Mouse (Mus musculus) ES-Bruce4 (cell line): ENCODE results near the gene 1700028J19Rik. TPM values are rescaled to one million over a fixed set of nuclear protein-coding genes. Genes with fewer than 3 reads are reported as not detected.
A peak's percentile ranks its signal among the peaks of the same experiment; 100 is the strongest.

Source experiments
- H3K27ac ChIP-seq: 2 replicates; pipeline ENCODE4 v1.5.1; 2012; ENCODE audit warnings: low read length, inconsistent platforms; ENCODE audit not compliant: insufficient read depth
- H3K27me3 ChIP-seq: 2 replicates; pipeline ENCODE4 v1.6.1; 2012; ENCODE audit warnings: mild to moderate bottlenecking, low read length, inconsistent platforms; ENCODE audit not compliant: control insufficient read depth, poor library complexity, insufficient read depth, severe bottlenecking
- H3K36me3 ChIP-seq: 2 replicates; pipeline ENCODE4 v1.6.1; 2012; ENCODE audit warnings: inconsistent platforms, mild to moderate bottlenecking, low read length, moderate library complexity; ENCODE audit not compliant: control insufficient read depth, poor library complexity, insufficient read depth, severe bottlenecking
- H3K4me1 ChIP-seq: one replicate; pipeline ENCODE4 v1.8.1; 2011; ENCODE audit warnings: low read length; ENCODE audit not compliant: control insufficient read depth, insufficient read depth
- H3K4me3 ChIP-seq: 2 replicates; pipeline ENCODE4 v1.5.1; 2011; ENCODE audit warnings: low read depth, mild to moderate bottlenecking, low read length
- H3K9ac ChIP-seq: 2 replicates; pipeline ENCODE4 v1.6.1; 2012; ENCODE audit warnings: low read depth, mild to moderate bottlenecking, inconsistent platforms; ENCODE audit not compliant: poor library complexity, severe bottlenecking
- H3K9me3 ChIP-seq: replicated peaks from 2 replicates; pipeline ENCODE4 v1.6.1; 2012; ENCODE audit warnings: mild to moderate bottlenecking, low read length, inconsistent platforms; ENCODE audit not compliant: control insufficient read depth, poor library complexity, insufficient read depth, severe bottlenecking
- CTCF ChIP-seq: IDR thresholded peaks from one replicate; pipeline ENCODE4 v1.8.1; 2011; ENCODE audit warnings: low read depth, low read length
- EP300 ChIP-seq: IDR thresholded peaks from 2 replicates; pipeline ENCODE4 v1.6.1; 2011; ENCODE audit warnings: low read depth, low read length; ENCODE audit not compliant: insufficient read depth
- POLR2A ChIP-seq: IDR thresholded peaks from one replicate; pipeline ENCODE4 v1.8.1; 2011; ENCODE audit warnings: low read length; ENCODE audit not compliant: insufficient read depth
- polyA plus RNA-seq: library from polyadenylated mRNA; stranded (reverse); fragments of >200 nt; gene quantifications from 2 replicates; pipeline ENCODE4 v1.2.4, GENCODE M21; 2011; ENCODE audit warnings: low read depth; ENCODE audit not compliant: missing spikeins, insufficient read depth, insufficient read length

Gene 1700028J19Rik
- polyA plus RNA-seq, 1 experiment = 1.3 TPM

DNA sequence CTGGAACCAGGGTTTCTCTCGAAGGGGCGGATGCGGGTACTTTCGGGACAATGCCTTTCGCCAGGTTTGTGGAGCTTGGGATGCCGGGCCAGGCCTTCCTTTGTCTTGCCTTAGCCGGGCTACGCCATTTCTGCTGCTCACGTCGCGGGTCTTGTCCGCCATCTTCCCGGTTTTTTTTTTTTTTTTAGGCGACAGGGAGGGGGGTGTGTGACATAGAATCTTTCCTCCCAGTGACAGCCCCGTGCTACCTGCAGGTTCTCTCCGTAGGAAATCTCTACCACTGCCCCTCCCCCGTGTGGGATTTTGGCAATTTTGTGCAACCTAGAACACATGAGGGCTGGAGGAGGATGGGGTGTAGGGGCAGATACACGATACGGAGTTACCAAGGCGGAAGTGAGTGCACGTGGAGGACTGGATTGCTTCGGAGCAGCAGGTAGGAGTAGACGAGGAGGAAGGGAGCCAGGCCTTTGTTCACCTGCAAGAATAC is 532 bp upstream of the 1700028J19Rik start:
- peak overlapping the region; percentile 65 for H3K9ac ChIP-seq
- TF ChIP-seq POLR2A (no peak), CTCF (no peak), EP300 (no peak)
- no peaks in the 10 kb centered on the region for H3K9me3 ChIP-seq
- H3K36me3 ChIP-seq = peaks cover 39% of the 10 kb centered on the region
- H3K4me3 ChIP-seq = peak overlapping the region; percentile 72
- H3K27me3 ChIP-seq = no peaks in the 10 kb centered on the region
- H3K27ac ChIP-seq = peak overlapping the region; percentile 3; the same call in 1 of the 2 replicates
- H3K4me1 ChIP-seq = no peaks in the 10 kb centered on the region

GRCm38 (mm10) chr7:44244080-44244479 is 2.4 kb downstream of the 1700028J19Rik start:
- Histone ChIP-seq H3K36me3 (peaks cover 16% of the 10 kb centered on the region), H3K4me1 (no peaks in the 10 kb centered on the region), H3K9me3 (no peaks in the 10 kb centered on the region), H3K9ac (no peak overlapping the region), H3K27ac (no peak overlapping the region), H3K27me3 (no peaks in the 10 kb centered on the region), H3K4me3 (no peak overlapping the region)
- TF ChIP-seq EP300 = no peak
- TF ChIP-seq CTCF = no peak
- no peak for TF ChIP-seq POLR2A

DNA sequence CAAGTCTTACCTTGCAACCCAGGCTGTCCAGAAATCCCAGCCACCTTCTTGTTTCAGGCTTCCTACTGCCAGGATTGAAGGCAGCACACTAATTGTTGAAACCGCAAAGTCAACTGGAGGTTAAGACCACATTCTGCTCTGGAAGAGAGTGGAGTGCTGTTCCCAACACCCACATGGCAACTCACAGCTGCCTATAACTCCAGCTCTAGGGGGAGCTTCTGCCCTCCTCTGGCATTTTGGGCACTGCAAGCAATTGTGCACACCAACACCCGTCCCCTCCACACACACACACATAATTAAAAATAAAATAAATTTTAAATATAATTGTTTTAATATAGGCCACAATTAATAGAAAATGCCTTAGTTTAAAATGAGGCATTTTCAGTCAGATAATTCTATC is 5.3 kb downstream of the 1700028J19Rik start:
- H3K27me3 ChIP-seq = no peaks in the 10 kb centered on the region
- H3K4me3 ChIP-seq = no peak overlapping the region
- H3K9me3 ChIP-seq = no peaks in the 10 kb centered on the region
- TF ChIP-seq EP300 (no peak), POLR2A (no peak), CTCF (no peak)
- H3K27ac ChIP-seq = no peak overlapping the region
- no peaks in the 10 kb centered on the region for H3K36me3 ChIP-seq
- no peaks in the 10 kb centered on the region for H3K4me1 ChIP-seq
- H3K9ac ChIP-seq = no peak overlapping the region

DNA sequence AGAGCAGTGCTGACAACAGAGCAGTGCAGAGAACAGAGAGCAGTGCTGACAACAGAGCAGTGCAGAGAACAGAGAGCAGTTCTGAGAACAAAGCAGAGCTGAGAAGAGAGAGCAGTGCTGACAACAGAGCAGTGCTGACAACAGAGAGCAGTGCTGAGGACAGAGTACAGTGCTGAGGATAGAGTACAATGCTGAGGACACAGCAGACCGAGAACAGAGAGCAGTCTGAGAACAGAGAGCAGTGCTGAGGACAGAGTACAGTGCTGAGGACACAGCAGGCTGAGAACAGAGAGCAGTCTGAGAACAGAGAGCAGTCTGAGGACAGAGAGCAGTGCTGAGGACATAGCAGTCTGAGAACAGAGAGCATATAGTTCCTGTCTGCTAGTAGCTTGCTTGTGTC is 5.8 kb downstream of the 1700028J19Rik start:
- Histone ChIP-seq H3K9ac (no peak overlapping the region), H3K27ac (no peak overlapping the region), H3K36me3 (no peaks in the 10 kb centered on the region), H3K4me3 (no peak overlapping the region), H3K9me3 (no peaks in the 10 kb centered on the region), H3K4me1 (no peaks in the 10 kb centered on the region), H3K27me3 (no peaks in the 10 kb centered on the region)
- TF ChIP-seq CTCF (no peak), POLR2A (no peak), EP300 (no peak)

DNA sequence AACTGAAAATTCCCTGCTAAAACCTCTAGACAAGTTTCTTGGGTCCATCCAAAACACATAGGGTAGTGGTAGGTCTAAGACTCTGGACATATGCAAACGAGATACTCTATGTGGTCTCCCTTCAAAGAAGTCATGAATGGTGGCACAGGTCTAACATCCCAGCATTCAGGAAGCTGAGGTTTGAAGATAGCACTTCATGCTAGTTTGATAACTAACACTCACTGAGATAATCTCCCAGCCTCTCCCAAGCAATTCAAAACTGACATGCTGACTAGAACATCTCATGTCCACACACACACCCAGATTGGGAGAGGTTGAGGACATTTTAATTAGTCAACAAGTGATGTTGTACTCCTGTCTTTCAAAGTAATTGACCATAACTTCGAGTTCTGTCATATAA is 6.6 kb downstream of the 1700028J19Rik start:
- no peaks in the 10 kb centered on the region for H3K36me3 ChIP-seq
- no peak overlapping the region for H3K4me3 ChIP-seq
- no peaks in the 10 kb centered on the region for H3K4me1 ChIP-seq
- TF ChIP-seq CTCF (no peak), EP300 (no peak), POLR2A (no peak)
- no peaks in the 10 kb centered on the region for H3K9me3 ChIP-seq
- H3K27me3 ChIP-seq = no peaks in the 10 kb centered on the region
- no peak overlapping the region for H3K9ac ChIP-seq
- H3K27ac ChIP-seq = no peak overlapping the region

GRCm38 (mm10) chr7:44235909-44236308 is 10.6 kb downstream of the 1700028J19Rik start, which contains the start of gene Gm36864:
TSS of gene Gm36864 (plus strand) at chr7:44236177.
- H3K27me3 ChIP-seq = no peaks in the 10 kb centered on the region
- no peak within 1 kb of the TSS for H3K9ac ChIP-seq
- H3K4me1 ChIP-seq = no peaks in the 10 kb centered on the region
- H3K36me3 ChIP-seq = no peaks in the 10 kb centered on the region
- TF ChIP-seq CTCF (no peak), POLR2A (no peak), EP300 (no peak)
- no peaks in the 10 kb centered on the region for H3K9me3 ChIP-seq
- no peak within 1 kb of the TSS for H3K4me3 ChIP-seq
- H3K27ac ChIP-seq = no peak within 1 kb of the TSS
